Mouse (Mus musculus) lung, postnatal 0 days (tissue): ENCODE data around the gene Ncor2. TPM values are rescaled to one million over a fixed set of nuclear protein-coding genes. Genes with fewer than 3 reads are reported as not detected.
A peak's percentile ranks its signal among the peaks of the same experiment; 100 is the strongest.

Source experiments
- ATAC-seq: fragments of 200-750 bp; cut with Nextera tagmentation; 2 replicates; pipeline ENCODE4 v1.8.0; 2017; ENCODE audit warnings: moderate library complexity
- DNase-seq: peaks from one replicate; pipeline ENCODE4 v3.0.0-alpha.2; 2016; ENCODE audit warnings: low spot score
- H3K27ac ChIP-seq: fragments of 300-500 bp; sonication (generic); 2 replicates; pipeline ENCODE4 v1.5.1; 2014; ENCODE audit warnings: antibody characterized with exemption, mild to moderate bottlenecking, low read length, mixed read lengths
- H3K27me3 ChIP-seq: fragments of 300-500 bp; sonication (generic); replicated peaks from 2 replicates; pipeline ENCODE4 v1.6.1; 2014; ENCODE audit warnings: low read length, mixed read lengths; ENCODE audit not compliant: insufficient read depth
- H3K36me3 ChIP-seq: fragments of 300-500 bp; sonication (generic); 2 replicates; pipeline ENCODE4 v1.6.1; 2014; ENCODE audit warnings: low read length, mixed read lengths; ENCODE audit not compliant: insufficient read depth
- H3K4me1 ChIP-seq: fragments of 300-500 bp; sonication (generic); 2 replicates; pipeline ENCODE4 v1.6.1; 2014; ENCODE audit warnings: antibody characterized with exemption, low read depth, low read length, mixed read lengths; ENCODE audit not compliant: insufficient read depth
- H3K4me2 ChIP-seq: fragments of 300-500 bp; sonication (generic); replicated peaks from 2 replicates; pipeline ENCODE4 v1.6.1; 2014; ENCODE audit warnings: low read depth, mild to moderate bottlenecking, low read length, moderate library complexity, mixed read lengths
- H3K4me3 ChIP-seq: fragments of 300-500 bp; sonication (generic); 2 replicates; pipeline ENCODE4 v1.5.1; 2014; ENCODE audit warnings: low read depth, low read length
- H3K9ac ChIP-seq: fragments of 300-500 bp; sonication (generic); replicated peaks from 2 replicates; pipeline ENCODE4 v1.6.1; 2014; ENCODE audit warnings: low read depth, mild to moderate bottlenecking
- H3K9me3 ChIP-seq: fragments of 300-500 bp; sonication (generic); 2 replicates; pipeline ENCODE4 v1.6.1; 2016; ENCODE audit warnings: low read length, mixed read lengths
- CTCF ChIP-seq: IDR thresholded peaks from 2 replicates; pipeline ENCODE4 v1.5.1; 2016; ENCODE audit warnings: antibody characterized with exemption, mild to moderate bottlenecking
- EP300 ChIP-seq: IDR thresholded peaks from 2 replicates; pipeline ENCODE4 v1.6.1; 2016; ENCODE audit warnings: antibody characterized with exemption, mild to moderate bottlenecking, control low read depth
- WGBS: fragments of 180-500 bp; shearing (Covaris S2); extraction: QIAGEN DNeasy Blood & Tissue Kit; methylation state at CpG from one replicate; pipeline ENCODE4 v1.1.7; 2014; 5-methylcytosine and 5-hydroxymethylcytosine counted together
- polyA plus RNA-seq: library from polyadenylated mRNA; unstranded; fragments of >200 nt; fragmentation: Nextera tagmentation; extraction: Ambion mirVana; gene quantifications from 2 replicates; pipeline ENCODE4 v1.2.1, GENCODE M21; 2015

The Ncor2 gene
- polyA plus RNA-seq, 1 experiment from 2014 or later = 20.2 TPM

DNA sequence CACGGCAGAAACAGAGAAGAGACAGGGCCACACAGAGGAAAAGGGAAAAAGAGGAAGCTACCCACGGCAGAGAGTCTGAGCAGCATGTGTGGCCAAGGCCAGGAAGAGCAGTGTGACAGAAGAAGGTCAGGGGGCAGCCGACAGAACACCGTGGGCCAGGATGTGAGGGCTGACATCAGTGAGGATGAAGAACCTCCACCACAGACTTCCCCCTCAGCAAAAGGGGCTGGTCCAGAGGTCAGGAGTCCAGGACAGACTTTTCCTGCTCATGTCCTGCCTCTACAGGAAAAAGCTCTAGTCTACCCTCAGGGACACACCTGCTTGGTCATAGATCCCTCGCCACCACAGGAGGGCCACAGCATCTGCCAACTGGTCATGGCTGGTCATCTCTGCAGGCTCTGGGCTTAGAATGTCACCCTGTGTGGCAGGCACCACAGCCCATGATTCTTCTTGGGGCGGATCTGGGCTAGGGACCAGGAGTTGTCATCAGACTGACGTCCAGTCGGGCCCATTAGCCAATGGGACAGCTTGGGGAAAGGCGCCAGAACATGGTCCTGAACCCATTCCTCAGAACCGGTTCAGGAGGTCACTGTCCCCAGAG, 104.3 kb downstream of the Ncor2 start:
- no peak overlapping the region for H3K4me3 ChIP-seq
- ATAC-seq = no peak
- 0 out of 2 replicates have a peak, but pooled peaks cover 13% of the 10 kb centered on the region for H3K36me3 ChIP-seq
- no peaks in the 10 kb centered on the region for H3K9me3 ChIP-seq
- peaks cover 30% of the 10 kb centered on the region for H3K4me1 ChIP-seq
- peak; percentile 49 for DNase-seq
- no peak overlapping the region for H3K9ac ChIP-seq
- H3K27ac ChIP-seq = 0 out of 2 replicates have a peak overlapping the region, but pooled peaks have one; percentile 4
- no peaks in the 10 kb centered on the region for H3K27me3 ChIP-seq
- no peak overlapping the region for H3K4me2 ChIP-seq
- TF ChIP-seq CTCF = 0 out of 2 replicates have a peak, but pooled peaks have one; percentile 2
- TF ChIP-seq EP300 = no peak
- WGBS = 56% methylated on average over 10 of the region's 10 CpGs

DNA sequence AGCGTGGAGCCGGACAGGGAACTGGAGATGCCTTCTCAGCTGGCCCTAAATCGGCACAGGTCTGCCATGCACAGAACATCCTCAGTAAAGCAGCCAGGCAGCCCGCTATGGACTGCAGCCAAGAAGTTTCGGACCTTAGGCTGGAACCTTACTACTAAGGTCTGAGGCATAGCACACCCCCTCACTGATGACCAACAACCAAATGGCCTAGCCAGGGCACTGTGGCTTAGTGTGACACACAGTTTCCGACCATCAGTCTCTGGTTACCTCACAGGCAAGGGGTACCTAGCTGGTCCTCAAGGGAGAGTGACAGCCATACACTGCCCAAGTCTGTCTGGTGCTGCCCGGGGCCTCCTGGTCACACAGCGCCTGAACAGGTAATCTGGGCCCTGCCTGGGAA, 105.1 kb downstream of the Ncor2 start:
- no peaks in the 10 kb centered on the region for H3K9me3 ChIP-seq
- ATAC-seq = no peak
- H3K9ac ChIP-seq = no peak overlapping the region
- H3K4me3 ChIP-seq = no peak overlapping the region
- no peak overlapping the region for H3K4me2 ChIP-seq
- DNase-seq = no peak
- no peaks in the 10 kb centered on the region for H3K27me3 ChIP-seq
- H3K36me3 ChIP-seq = 0 out of 2 replicates have a peak, but pooled peaks cover 13% of the 10 kb centered on the region
- 84% methylated on average over 8 of the region's 8 CpGs for WGBS
- H3K4me1 ChIP-seq = peaks cover 33% of the 10 kb centered on the region
- TF ChIP-seq EP300 = no peak
- no peak for TF ChIP-seq CTCF
- H3K27ac ChIP-seq = 0 out of 2 replicates have a peak overlapping the region, but pooled peaks have one; percentile 4

DNA sequence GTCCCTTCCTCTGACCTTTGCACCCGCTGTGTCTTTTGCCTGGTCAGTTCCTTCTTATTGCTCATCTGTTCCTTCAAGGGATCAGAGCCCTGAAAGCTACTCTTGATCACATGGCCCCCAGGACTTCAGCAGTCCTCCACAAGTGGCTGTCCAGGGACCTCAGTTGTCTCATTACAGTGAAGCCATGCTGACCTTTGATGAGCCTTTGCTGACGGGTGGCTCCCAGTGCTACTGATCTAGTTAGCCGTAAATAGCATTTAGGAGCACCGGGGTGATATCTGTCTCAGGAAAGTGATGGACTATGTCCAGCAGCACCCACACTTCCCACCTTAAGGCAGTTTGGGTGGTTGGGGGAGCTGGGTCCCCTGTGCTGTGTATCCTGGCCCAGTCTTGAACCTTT, 105.7 kb downstream of the Ncor2 start:
- TF ChIP-seq CTCF (no peak), EP300 (no peak)
- H3K4me2 ChIP-seq = no peak overlapping the region
- no peaks in the 10 kb centered on the region for H3K9me3 ChIP-seq
- 0 out of 2 replicates have a peak, but pooled peaks cover 11% of the 10 kb centered on the region for H3K36me3 ChIP-seq
- peaks cover 33% of the 10 kb centered on the region for H3K4me1 ChIP-seq
- 0 out of 2 replicates have a peak overlapping the region, but pooled peaks have one; percentile 15 for H3K27ac ChIP-seq
- no peak for ATAC-seq
- DNase-seq = no peak
- no peak overlapping the region for H3K9ac ChIP-seq
- 89% methylated on average over 4 of the region's 4 CpGs for WGBS
- no peaks in the 10 kb centered on the region for H3K27me3 ChIP-seq
- H3K4me3 ChIP-seq = no peak overlapping the region

DNA sequence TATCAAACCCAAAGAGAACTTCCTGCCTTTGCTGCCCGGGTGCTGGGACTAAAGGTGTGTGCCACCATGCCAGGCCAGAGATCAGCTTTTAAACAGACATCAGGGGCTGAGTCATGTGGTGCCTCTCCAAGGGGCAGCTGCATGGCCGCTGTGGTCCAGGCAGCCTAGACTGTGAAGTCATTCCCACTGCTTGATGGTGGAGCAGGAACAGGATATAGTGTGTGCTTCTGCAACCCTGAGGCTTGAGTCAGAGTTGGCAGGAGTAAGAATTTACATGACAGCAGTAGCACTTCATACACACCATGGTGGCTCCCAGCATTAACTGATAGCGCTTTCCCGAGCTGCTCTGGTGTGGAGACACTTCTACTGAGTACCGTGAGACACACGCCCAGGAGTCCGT, 106.6 kb downstream of the Ncor2 start:
- Histone ChIP-seq H3K9me3 (no peaks in the 10 kb centered on the region), H3K4me1 (peaks cover 33% of the 10 kb centered on the region), H3K4me2 (0 out of 2 replicates have a peak overlapping the region, but pooled peaks have one; percentile 3), H3K9ac (no peak overlapping the region), H3K27ac (peak overlapping the region; percentile 90), H3K27me3 (no peaks in the 10 kb centered on the region), H3K36me3 (0 out of 2 replicates have a peak, but pooled peaks cover 10% of the 10 kb centered on the region), H3K4me3 (no peak overlapping the region)
- ATAC-seq (peak; percentile 82), DNase-seq (peak; percentile 93)
- TF ChIP-seq EP300 (peak; percentile 67), CTCF (no peak)
- 28% methylated on average over 7 of the region's 7 CpGs for WGBS

DNA sequence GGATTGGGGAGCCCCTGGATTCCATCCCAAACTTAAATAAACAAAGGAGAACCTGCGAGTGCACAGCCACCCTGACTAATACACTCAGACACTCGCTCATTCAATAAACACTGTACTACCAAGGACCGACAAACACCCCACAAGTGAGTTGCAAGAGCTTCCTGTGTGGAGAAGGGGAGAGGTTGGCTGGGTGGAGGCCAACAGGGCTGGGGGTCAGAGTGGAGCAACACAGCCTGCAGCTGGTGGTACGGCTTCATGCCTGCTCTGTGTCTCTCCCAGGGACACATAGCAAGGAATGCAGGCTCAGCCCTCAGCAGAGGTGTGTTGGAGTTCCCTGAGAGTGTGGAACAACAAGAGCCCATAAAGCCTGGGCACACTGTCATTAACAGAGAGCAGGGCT, 107.1 kb downstream of the Ncor2 start:
- H3K27ac ChIP-seq = peak overlapping the region; percentile 90
- ATAC-seq (peak; percentile 82), DNase-seq (peak; percentile 95)
- WGBS = 3% methylated on average over 4 of the region's 4 CpGs
- H3K4me2 ChIP-seq = 0 out of 2 replicates have a peak overlapping the region, but pooled peaks have one; percentile 3
- H3K9ac ChIP-seq = no peak overlapping the region
- 0 out of 2 replicates have a peak, but pooled peaks cover 6% of the 10 kb centered on the region for H3K36me3 ChIP-seq
- H3K27me3 ChIP-seq = no peaks in the 10 kb centered on the region
- TF ChIP-seq EP300 = peak; percentile 78
- TF ChIP-seq CTCF = no peak
- H3K4me1 ChIP-seq = peaks cover 33% of the 10 kb centered on the region
- H3K9me3 ChIP-seq = no peaks in the 10 kb centered on the region
- no peak overlapping the region for H3K4me3 ChIP-seq

DNA sequence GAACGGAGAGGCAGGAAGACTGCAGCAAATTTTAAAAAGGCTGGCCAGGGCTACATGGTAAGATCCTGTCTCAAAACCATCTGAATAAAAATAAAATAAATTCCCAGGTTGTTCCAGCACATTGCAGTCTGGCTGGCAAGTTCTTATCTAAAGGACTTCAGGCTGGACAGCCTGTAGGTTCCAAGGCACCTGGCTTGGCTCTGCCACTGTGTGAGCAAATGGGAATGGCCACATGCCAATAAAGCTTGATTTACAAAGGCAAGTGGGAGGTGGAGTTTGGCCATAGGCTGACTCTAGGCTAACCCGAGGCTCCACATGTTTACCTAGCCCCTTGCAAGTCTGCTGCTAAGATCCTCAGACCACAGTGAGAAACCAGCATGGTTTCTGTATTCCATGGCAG, 108.6 kb downstream of the Ncor2 start:
- H3K4me3 ChIP-seq = no peak overlapping the region
- H3K9ac ChIP-seq = no peak overlapping the region
- H3K36me3 ChIP-seq = peaks cover 10% of the 10 kb centered on the region; the same call in 1 of the 2 replicates
- no peaks in the 10 kb centered on the region for H3K27me3 ChIP-seq
- H3K27ac ChIP-seq = peak overlapping the region; percentile 54
- DNase-seq (peak; percentile 87), ATAC-seq (peak; percentile 16)
- WGBS = 48% methylated on average over 2 of the region's 2 CpGs
- peaks cover 33% of the 10 kb centered on the region for H3K4me1 ChIP-seq
- TF ChIP-seq EP300 (no peak), CTCF (no peak)
- H3K9me3 ChIP-seq = no peaks in the 10 kb centered on the region
- no peak overlapping the region for H3K4me2 ChIP-seq
